Mouse (Mus musculus) hindbrain, embryonic 14.5 days (tissue): ENCODE data around the gene Trh. TPM values are rescaled to one million over a fixed set of nuclear protein-coding genes. Genes with fewer than 3 reads are reported as not detected.

Experiments used
- ATAC-seq: fragments of 200-750 bp; cut with Nextera tagmentation; 2 replicates; pipeline ENCODE4 v1.8.0; 2017; ENCODE audit warnings: moderate number of reproducible peaks, mild to moderate bottlenecking, moderate TSS enrichment, moderate library complexity; ENCODE audit not compliant: low FRiP score
- DNase-seq: peaks from one replicate; pipeline ENCODE4 v3.0.0-alpha.2; 2015; ENCODE audit warnings: low spot score
- H3K27ac ChIP-seq: fragments of 300-500 bp; sonication (generic); 2 replicates; pipeline ENCODE4 v1.5.1; 2014; ENCODE audit warnings: mild to moderate bottlenecking, moderate library complexity
- H3K27me3 ChIP-seq: fragments of 300-500 bp; sonication (generic); 2 replicates; pipeline ENCODE4 v1.6.1; 2014; ENCODE audit warnings: mild to moderate bottlenecking, low read length, mixed read lengths; ENCODE audit not compliant: control insufficient read depth, insufficient read depth
- H3K36me3 ChIP-seq: fragments of 300-500 bp; sonication (generic); replicated peaks from 2 replicates; pipeline ENCODE4 v1.6.1; 2014; ENCODE audit not compliant: control insufficient read depth, insufficient read depth
- H3K4me1 ChIP-seq: fragments of 300-500 bp; sonication (generic); replicated peaks from 2 replicates; pipeline ENCODE4 v1.6.1; 2014; ENCODE audit warnings: antibody characterized with exemption, low read length, mixed read lengths; ENCODE audit not compliant: control insufficient read depth, insufficient read depth
- H3K4me2 ChIP-seq: fragments of 300-500 bp; sonication (generic); replicated peaks from 2 replicates; pipeline ENCODE4 v1.6.1; 2014; ENCODE audit warnings: mild to moderate bottlenecking, moderate library complexity
- H3K4me3 ChIP-seq: fragments of 300-500 bp; sonication (generic); replicated peaks from 2 replicates; pipeline ENCODE4 v1.5.1; 2014; ENCODE audit warnings: mild to moderate bottlenecking, low read length
- H3K9ac ChIP-seq: fragments of 300-500 bp; sonication (generic); 2 replicates; pipeline ENCODE4 v1.6.1; 2014
- H3K9me3 ChIP-seq: fragments of 300-500 bp; sonication (generic); 2 replicates; pipeline ENCODE4 v1.6.1; 2016; ENCODE audit warnings: low read length; ENCODE audit not compliant: control insufficient read depth
- WGBS: fragments of 180-500 bp; shearing (Covaris S2); extraction: QIAGEN DNeasy Blood & Tissue Kit; methylation state at CpG from one replicate; pipeline ENCODE4 v1.1.7; 2014; 5-methylcytosine and 5-hydroxymethylcytosine counted together
- polyA plus RNA-seq: library from polyadenylated mRNA; unstranded; fragments of >200 nt; fragmentation: Nextera tagmentation; extraction: Ambion mirVana; gene quantifications from 2 replicates; pipeline ENCODE4 v1.2.1, GENCODE M21; 2014

Gene Trh
- 2.1 and 2.3 TPM in 2 replicates for polyA plus RNA-seq

DNA sequence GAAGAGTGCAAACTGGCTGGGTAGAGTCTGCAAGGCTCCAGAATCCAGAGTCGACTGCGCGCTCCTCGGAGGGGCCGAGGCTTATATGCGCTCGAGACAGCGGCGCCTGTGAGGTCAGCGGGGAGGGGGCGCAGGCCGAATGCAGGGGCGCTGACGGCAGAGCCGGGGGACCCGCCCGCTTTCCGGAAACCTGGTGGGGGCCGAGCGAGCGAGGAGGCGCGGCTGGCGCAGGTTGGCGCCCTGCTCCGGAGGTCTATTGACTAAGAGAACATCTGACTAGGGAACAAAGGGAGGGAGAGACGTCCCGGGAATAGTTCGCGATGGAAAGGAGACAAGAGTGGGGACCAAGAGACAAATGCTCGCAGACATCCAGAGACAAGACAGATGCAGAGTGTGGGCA, at the start of gene Trh:
Gene Trh (minus strand): TSS at position 60 of the 400 bp plus-strand sequence.
- Histone ChIP-seq H3K4me2 (peak within 1 kb of the TSS; percentile 50), H3K9me3 (no peaks in the 10 kb centered on the region), H3K36me3 (no peaks in the 10 kb centered on the region), H3K9ac (peak within 1 kb of the TSS; percentile 49; the same call in 1 of the 2 replicates), H3K27me3 (peaks cover 25% of the 10 kb centered on the region), H3K4me3 (peak within 1 kb of the TSS; percentile 28), H3K27ac (no peak within 1 kb of the TSS), H3K4me1 (no peaks in the 10 kb centered on the region)
- DNase-seq (no peak), ATAC-seq (no peak)
- 1% methylated on average over 31 of the region's 31 CpGs for WGBS

GRCm38 (mm10) chr6:92290826-92291225, 46.4 kb upstream of the Trh start:
- DNase-seq (no peak), ATAC-seq (no peak)
- Histone ChIP-seq H3K9me3 (no peaks in the 10 kb centered on the region), H3K4me1 (no peaks in the 10 kb centered on the region), H3K9ac (no peak overlapping the region), H3K4me3 (no peak overlapping the region), H3K36me3 (no peaks in the 10 kb centered on the region), H3K27ac (no peak overlapping the region), H3K4me2 (no peak overlapping the region), H3K27me3 (no peaks in the 10 kb centered on the region)
- WGBS: 85% methylated on average over 3 of the region's 3 CpGs

DNA sequence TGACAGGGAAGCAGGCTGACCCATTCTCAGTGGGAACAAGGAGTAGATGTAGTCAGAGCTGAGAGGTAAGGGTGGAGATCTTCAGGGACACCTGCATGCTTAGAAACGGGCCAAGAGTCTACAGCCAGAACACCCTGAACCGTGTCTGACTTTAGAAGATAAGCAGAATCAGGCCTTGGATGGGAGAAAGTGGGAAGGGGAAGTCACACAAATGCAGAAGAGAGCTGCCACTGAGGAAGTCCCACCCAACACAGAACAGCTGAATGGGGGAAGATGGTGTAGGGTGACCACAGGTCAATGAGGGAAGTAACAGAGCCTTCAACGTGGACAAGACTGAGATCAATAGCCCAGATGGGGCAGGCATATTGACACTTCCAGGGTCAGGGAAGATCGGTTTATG, 42.4 kb upstream of the Trh start:
- DNase-seq: no peak
- 0 out of 2 replicates have a peak, but pooled peaks have one; percentile 24 for ATAC-seq
- H3K27me3 ChIP-seq: no peaks in the 10 kb centered on the region
- H3K4me1 ChIP-seq: no peaks in the 10 kb centered on the region
- H3K36me3 ChIP-seq: no peaks in the 10 kb centered on the region
- H3K4me2 ChIP-seq: no peak overlapping the region
- H3K9ac ChIP-seq: no peak overlapping the region
- no peak overlapping the region for H3K27ac ChIP-seq
- no peak overlapping the region for H3K4me3 ChIP-seq
- no peaks in the 10 kb centered on the region for H3K9me3 ChIP-seq
- WGBS: 61% methylated on average over 4 of the region's 4 CpGs

DNA sequence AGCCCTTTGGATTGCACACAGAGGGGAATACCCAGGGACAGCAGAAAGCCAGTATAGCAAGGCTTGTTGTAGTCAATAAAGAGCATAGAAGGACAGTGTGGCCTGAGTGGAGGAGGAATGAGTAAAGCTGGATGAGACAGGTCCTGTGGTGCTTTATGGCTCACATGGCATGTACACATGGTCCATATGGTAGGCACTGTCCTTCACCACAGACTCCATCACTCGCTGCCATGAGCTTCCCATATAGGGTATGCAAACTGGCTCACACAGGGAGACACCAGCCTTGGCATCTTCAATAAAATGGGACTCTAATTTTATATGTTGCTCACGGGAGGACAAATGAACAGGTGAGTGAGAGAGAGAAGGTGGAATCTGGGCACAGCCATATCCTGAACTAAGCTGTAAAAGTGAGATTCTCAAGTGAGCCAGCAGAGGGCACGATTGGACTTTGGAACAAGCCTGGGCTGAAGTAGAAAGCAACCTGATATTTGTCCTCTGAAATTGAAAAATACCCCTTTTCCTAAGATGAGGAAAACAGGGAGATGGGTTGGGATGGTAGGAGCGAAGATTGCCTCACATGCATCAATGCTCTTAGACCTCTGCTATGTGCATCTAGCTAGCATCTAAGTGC, 41.9 kb upstream of the Trh start:
- Histone ChIP-seq H3K36me3 (no peaks in the 10 kb centered on the region), H3K4me1 (no peaks in the 10 kb centered on the region), H3K4me3 (no peak overlapping the region), H3K27me3 (no peaks in the 10 kb centered on the region), H3K9me3 (no peaks in the 10 kb centered on the region), H3K27ac (no peak overlapping the region), H3K4me2 (no peak overlapping the region), H3K9ac (no peak overlapping the region)
- WGBS: 33% methylated on average over 4 of the region's 4 CpGs
- DNase-seq (peak; percentile 92), ATAC-seq (peak; percentile 57; the same call in 1 of the 2 replicates)

DNA sequence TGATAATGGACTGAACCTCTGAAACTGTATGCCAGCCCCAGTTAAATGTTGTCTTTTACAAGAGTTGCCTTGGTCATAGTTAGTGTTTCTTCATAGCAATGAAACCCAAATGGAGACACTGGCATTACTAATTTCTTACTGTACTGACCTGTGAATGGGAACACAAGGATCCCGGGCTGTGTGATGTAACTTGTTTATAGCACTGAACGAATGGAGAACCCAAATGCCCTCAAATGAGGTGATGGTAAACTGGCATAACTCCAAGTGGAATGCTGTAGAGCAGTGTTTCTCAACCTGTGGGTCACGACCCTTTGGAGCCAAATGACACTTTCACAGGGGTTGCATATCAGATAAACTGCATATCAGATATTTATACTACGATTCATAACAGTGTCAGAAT, 41.1 kb upstream of the Trh start:
- no peak for DNase-seq
- H3K27ac ChIP-seq: no peak overlapping the region
- H3K27me3 ChIP-seq: no peaks in the 10 kb centered on the region
- no peak overlapping the region for H3K4me2 ChIP-seq
- H3K4me3 ChIP-seq: no peak overlapping the region
- H3K4me1 ChIP-seq: no peaks in the 10 kb centered on the region
- H3K9ac ChIP-seq: no peak overlapping the region
- 80% methylated on average over 4 of the region's 4 CpGs for WGBS
- no peaks in the 10 kb centered on the region for H3K9me3 ChIP-seq
- no peak for ATAC-seq
- no peaks in the 10 kb centered on the region for H3K36me3 ChIP-seq

GRCm38 (mm10) chr6:92277179-92277578, 32.7 kb upstream of the Trh start:
- 76% methylated on average over 1 of the region's 1 CpGs for WGBS
- H3K4me2 ChIP-seq: no peak overlapping the region
- H3K27ac ChIP-seq: no peak overlapping the region
- ATAC-seq: no peak
- H3K4me3 ChIP-seq: no peak overlapping the region
- H3K9me3 ChIP-seq: no peaks in the 10 kb centered on the region
- H3K9ac ChIP-seq: no peak overlapping the region
- no peaks in the 10 kb centered on the region for H3K27me3 ChIP-seq
- H3K4me1 ChIP-seq: no peaks in the 10 kb centered on the region
- no peak for DNase-seq
- no peaks in the 10 kb centered on the region for H3K36me3 ChIP-seq

- no peak overlapping the region for H3K9ac ChIP-seq
- ATAC-seq (no peak), DNase-seq (no peak)
- H3K27me3 ChIP-seq: no peaks in the 10 kb centered on the region
- H3K4me2 ChIP-seq: no peak overlapping the region
- H3K9me3 ChIP-seq: no peaks in the 10 kb centered on the region
- no peaks in the 10 kb centered on the region for H3K4me1 ChIP-seq
- H3K36me3 ChIP-seq: no peaks in the 10 kb centered on the region
- H3K27ac ChIP-seq: no peak overlapping the region
- H3K4me3 ChIP-seq: no peak overlapping the region
- 87% methylated on average over 6 of the region's 6 CpGs for WGBS
Observed at GRCm38 (mm10) chr6:92273652-92274322, 29.3 kb upstream of the Trh start.

DNA sequence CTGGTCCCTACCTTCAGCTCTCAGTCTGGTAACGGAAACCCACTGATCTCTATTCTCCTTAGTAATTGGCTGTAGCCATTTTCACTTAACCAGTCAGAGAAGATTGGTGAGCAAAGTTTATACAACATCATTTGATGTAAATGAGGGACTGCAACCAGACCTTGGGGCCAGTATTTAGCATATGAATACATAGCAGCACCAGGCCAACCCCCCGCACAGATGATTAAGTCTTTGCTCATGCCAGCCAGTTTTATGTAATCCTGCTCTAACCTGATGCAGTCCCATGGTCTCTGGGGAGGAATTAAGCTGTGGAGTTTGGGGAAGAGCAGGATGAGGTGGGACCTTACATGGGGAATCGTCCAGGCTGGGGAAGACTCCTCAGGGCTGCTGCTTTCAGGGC, 28.2 kb upstream of the Trh start:
- 44% methylated on average over 3 of the region's 3 CpGs for WGBS
- Histone ChIP-seq H3K4me1 (no peaks in the 10 kb centered on the region), H3K36me3 (no peaks in the 10 kb centered on the region), H3K4me3 (no peak overlapping the region), H3K4me2 (no peak overlapping the region), H3K27me3 (no peaks in the 10 kb centered on the region), H3K9me3 (no peaks in the 10 kb centered on the region), H3K27ac (no peak overlapping the region), H3K9ac (no peak overlapping the region)
- ATAC-seq (no peak), DNase-seq (no peak)

DNA sequence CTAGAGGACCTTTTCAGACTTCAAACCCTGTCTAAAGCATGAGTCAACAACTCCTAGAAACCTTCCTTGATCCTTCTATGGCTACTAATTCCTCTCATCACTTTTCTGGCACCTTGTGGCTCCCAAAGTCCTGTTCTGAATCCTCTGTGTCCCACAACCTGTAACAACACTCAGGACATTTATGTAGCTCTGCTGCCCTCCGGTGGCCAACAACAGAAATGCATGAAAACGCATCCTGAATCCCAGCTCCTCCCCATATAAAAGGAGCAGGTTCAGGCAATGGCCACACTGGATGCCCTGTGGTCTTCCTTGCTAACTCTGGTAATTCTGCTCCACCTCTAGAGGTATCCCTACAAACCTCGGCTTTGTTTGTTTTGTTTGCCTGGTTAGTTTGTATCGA, 24.6 kb upstream of the Trh start:
- 9% methylated on average over 4 of the region's 4 CpGs for WGBS

More for the DNA sequence above, 24.6 kb upstream of the Trh start:
- no peaks in the 10 kb centered on the region for H3K9me3 ChIP-seq
- H3K4me1 ChIP-seq: no peaks in the 10 kb centered on the region
- H3K27me3 ChIP-seq: no peaks in the 10 kb centered on the region
- H3K36me3 ChIP-seq: no peaks in the 10 kb centered on the region
- peak; percentile 87 for DNase-seq
- H3K27ac ChIP-seq: no peak overlapping the region
- H3K4me3 ChIP-seq: no peak overlapping the region
- H3K9ac ChIP-seq: no peak overlapping the region
- H3K4me2 ChIP-seq: no peak overlapping the region
- no peak for ATAC-seq
